ENCODE assay signal across 18 mouse cellular contexts in genomic region chr3:152579984-152580591, GRCm38 (mm10).
DNase-seq lines count a peak whose midpoint lies in the region; ATAC-seq and TF ChIP-seq lines count a peak whose summit lies in the region.
"Had no signal": no experiment of that assay in that cellular context is flagged by ENCODE, and none has a peak within 500 bp of the region (broad histone marks: within the 10 kb centered on the region; RNA-seq: fewer than 3 reads in every experiment).

No protein-coding gene starts in this region.

- no peaks in the 10 kb centered on the region for H3K27me3 ChIP-seq in lung, embryonic 15.5 days
- H3K27me3 ChIP-seq in CH12.LX (replicated peaks) = no peaks in the 10 kb centered on the region
- H3K27me3 ChIP-seq: embryonic facial prominence, embryonic 12.5 days; forebrain, embryonic 15.5 days; hindbrain, embryonic 13.5 days had no signal

- TF ChIP-seq POLR2A in lung, adult 2 months (IDR thresholded peaks at IDR 0.05; ENCODE audit: borderline replicate concordance, extremely low read depth, low read depth, low read length) = no peak
- no peak for TF ChIP-seq POLR2A in CH12.LX (IDR thresholded peaks at IDR 0.05; ENCODE audit: low read depth, low read length)
- TF ChIP-seq POLR2A in cortical plate, adult 2 months (IDR thresholded peaks at IDR 0.05; ENCODE audit: extremely low read depth, insufficient read depth, low read length) = no peak

- no peak for TF ChIP-seq CTCF in lung, adult 2 months (IDR thresholded peaks at IDR 0.05; ENCODE audit: insufficient read depth, low read length)
- no peak for TF ChIP-seq CTCF in CH12.LX (conservative IDR thresholded peaks at IDR 0.05 in 1 of 2, IDR thresholded peaks at IDR 0.05 in 1 of 2; ENCODE audit: low read depth in 2 of 2, low read length in 2 of 2)
- no peak for TF ChIP-seq CTCF in cortical plate, adult 2 months (IDR thresholded peaks at IDR 0.05; ENCODE audit: extremely low read depth, insufficient read depth, low read length)

- no peak for TF ChIP-seq RAD21 in CH12.LX (IDR thresholded peaks at IDR 0.05; ENCODE audit: low read depth, low read length)

- TF ChIP-seq EP300 in CH12.LX (IDR thresholded peaks at IDR 0.05; ENCODE audit: low read length) = peak; percentile 74

- DNase-seq in heart, adult 11 months = peak; percentile 61
- no peak for DNase-seq in heart, adult 8-10 months (ENCODE audit: low spot score)
- DNase-seq in lung, adult 2 months = no peak
- peak; percentile 57 for DNase-seq in CH12.LX (ENCODE audit: extremely low read depth)
- DNase-seq: adrenal gland, adult 8-10 months; adrenal gland, postnatal 36 days; cerebellum, adult 11 months; cerebellum, adult 8-10 months; cerebellum, postnatal 14 days; gastrocnemius, postnatal 14 days; heart, postnatal 10 days had no signal

- 46% methylated on average over 10 of the region's 10 CpGs for WGBS in lung, embryonic 15.5 days
- 60% methylated on average over 10 of the region's 10 CpGs for WGBS in lung, adult 2 months

- no peak overlapping the region for H3K9ac ChIP-seq in lung, embryonic 15.5 days
- no peak overlapping the region for H3K9ac ChIP-seq in CH12.LX (ENCODE audit: insufficient read depth, low read depth)
- H3K9ac ChIP-seq: embryonic facial prominence, embryonic 12.5 days; forebrain, embryonic 15.5 days; hindbrain, embryonic 13.5 days had no signal

- H3K36me3 ChIP-seq in lung, embryonic 15.5 days = no peaks in the 10 kb centered on the region
- no peaks in the 10 kb centered on the region for H3K36me3 ChIP-seq in CH12.LX (replicated peaks in 1 of 2; ENCODE audit: control insufficient read depth in 1 of 2, insufficient read depth in 1 of 2, low read length in 1 of 2)
- H3K36me3 ChIP-seq: embryonic facial prominence, embryonic 12.5 days; forebrain, embryonic 15.5 days; hindbrain, embryonic 13.5 days had no signal

- no peaks in the 10 kb centered on the region for H3K4me1 ChIP-seq in lung, embryonic 15.5 days
- H3K4me1 ChIP-seq in lung, adult 2 months (ENCODE audit: control insufficient read depth, insufficient read depth, low read length) = no peaks in the 10 kb centered on the region
- H3K4me1 ChIP-seq in CH12.LX (ENCODE audit: control insufficient read depth in 1 of 2, insufficient read depth in 2 of 2) = peaks cover 4 to 10% of the 10 kb centered on the region in 2 experiments
- H3K4me1 ChIP-seq in cortical plate, adult 2 months (ENCODE audit: control insufficient read depth, insufficient read depth, low read length) = peaks cover 8% of the 10 kb centered on the region
- H3K4me1 ChIP-seq: embryonic facial prominence, embryonic 12.5 days had no signal

- in situ Hi-C loops in CH12.LX (cut with MboI; ENCODE audit: low pct_ligation_motif_present, low pct_unique_long_range_greater_than_20kb, low sequenced_read_pairs) = no loop called here

- H3K4me2 ChIP-seq in lung, embryonic 15.5 days = no peak overlapping the region
- peak overlapping the region; percentile 41; the same call in 1 of the 2 replicates for H3K4me2 ChIP-seq in CH12.LX (ENCODE audit: insufficient read depth, low read depth, poor library complexity, severe bottlenecking)
- H3K4me2 ChIP-seq: embryonic facial prominence, embryonic 12.5 days; forebrain, embryonic 15.5 days; hindbrain, embryonic 13.5 days had no signal

- no peaks in the 10 kb centered on the region for H3K9me3 ChIP-seq in lung, embryonic 15.5 days
- H3K9me3 ChIP-seq in CH12.LX (replicated peaks; ENCODE audit: low read length) = no peaks in the 10 kb centered on the region
- H3K9me3 ChIP-seq: embryonic facial prominence, embryonic 12.5 days; forebrain, embryonic 15.5 days; hindbrain, embryonic 13.5 days had no signal

- dilution Hi-C loops in CH12.LX (cut with MboI; ENCODE audit: extremely low pct_ligation_motif_present, extremely low pct_unique_long_range_greater_than_20kb, low sequenced_read_pairs) = no loop called here

- no peak overlapping the region for H3K4me3 ChIP-seq in lung, embryonic 15.5 days
- H3K4me3 ChIP-seq in lung, adult 2 months (replicated peaks; ENCODE audit: extremely low read depth, low read depth, low read length) = no peak overlapping the region
- H3K4me3 ChIP-seq in CH12.LX (replicated peaks in 1 of 3; ENCODE audit: low read depth in 2 of 3, low read length in 2 of 3, poor library complexity in 1 of 3) = no peak overlapping the region
- H3K4me3 ChIP-seq in cortical plate, adult 2 months (ENCODE audit: insufficient read depth, low read length) = no peak overlapping the region
- H3K4me3 ChIP-seq: embryonic facial prominence, embryonic 12.5 days; forebrain, embryonic 15.5 days; hindbrain, embryonic 13.5 days had no signal

- ATAC-seq in lung, embryonic 15.5 days (ENCODE audit: borderline replicate concordance, extremely low read depth, low FRiP score, low TSS enrichment) = peak; percentile 57; the same call in 1 of the 2 replicates
- no peak for ATAC-seq in activated CD4-positive, CD25-positive, alpha-beta regulatory T cell, adult 4 months
- ATAC-seq: forebrain, embryonic 15.5 days; hindbrain, postnatal 0 days had no signal

- H3K27ac ChIP-seq in lung, embryonic 15.5 days = no peak overlapping the region
- H3K27ac ChIP-seq in CH12.LX (ENCODE audit: insufficient read depth, low read depth) = no peak overlapping the region
- 0 out of 2 replicates have a peak overlapping the region, but pooled peaks have one; percentile 21 for H3K27ac ChIP-seq in cortical plate, adult 2 months (ENCODE audit: insufficient read depth, low read length)
- H3K27ac ChIP-seq: embryonic facial prominence, embryonic 12.5 days; forebrain, embryonic 15.5 days; hindbrain, embryonic 13.5 days; hindbrain, postnatal 0 days had no signal

- no peaks in the 10 kb centered on the region for H3K79me2 ChIP-seq in CH12.LX (replicated peaks; ENCODE audit: control insufficient read depth, extremely low read depth, insufficient read depth, poor library complexity, severe bottlenecking)

TF ChIP-seq in CH12.LX, 34 proteins besides CTCF, POLR2A, EP300 and RAD21:
- TF ChIP-seq ZC3H11A (IDR thresholded peaks at IDR 0.05; ENCODE audit: low read depth, low read length) (no peak), ZKSCAN1 (IDR thresholded peaks at IDR 0.05; ENCODE audit: borderline replicate concordance, low read depth, low read length) (no peak), TBP (conservative IDR thresholded peaks at IDR 0.05; ENCODE audit: low read depth, low read length) (no peak), GABPA (IDR thresholded peaks at IDR 0.05; ENCODE audit: insufficient replicate concordance, low read depth, low read length) (no peak), BHLHE40 (IDR thresholded peaks at IDR 0.05; ENCODE audit: low read depth, low read length) (peak; percentile 76), RCOR1 (conservative IDR thresholded peaks at IDR 0.05; ENCODE audit: low read depth, low read length) (no peak), MYC (IDR thresholded peaks at IDR 0.05; ENCODE audit: low read depth, low read length) (peak; percentile 79), ETS1 (conservative IDR thresholded peaks at IDR 0.05; ENCODE audit: low read depth, low read length) (peak; percentile 41), PAX5 (IDR thresholded peaks at IDR 0.05; ENCODE audit: low read length) (no peak), E2F4 (IDR thresholded peaks at IDR 0.05; ENCODE audit: insufficient replicate concordance, low read depth, low read length) (no peak), SIN3A (IDR thresholded peaks at IDR 0.05; ENCODE audit: low read length) (no peak), MAX (IDR thresholded peaks at IDR 0.05; ENCODE audit: low read length) (peak; percentile 42; the same call in 1 of the 2 replicates), USF2 (conservative IDR thresholded peaks at IDR 0.05; ENCODE audit: low read depth, low read length) (no peak), IRF4 (IDR thresholded peaks at IDR 0.05; ENCODE audit: low read depth, low read length) (peak; percentile 68), MEF2A (IDR thresholded peaks at IDR 0.05; ENCODE audit: borderline replicate concordance, low read depth, low read length) (peak; percentile 63), POLR2AphosphoS2 (IDR thresholded peaks at IDR 0.05; ENCODE audit: low read depth, low read length) (no peak), NELFE (IDR thresholded peaks at IDR 0.05; ENCODE audit: low read depth, low read length) (no peak), SMC3 (IDR thresholded peaks at IDR 0.05; ENCODE audit: low read depth, low read length) (no peak), MAFK (IDR thresholded peaks at IDR 0.05; ENCODE audit: insufficient replicate concordance, low read length) (peak; percentile 74), MXI1 (IDR thresholded peaks at IDR 0.05; ENCODE audit: low read depth, low read length) (0 out of 2 replicates have a peak, but pooled peaks have one; percentile 34), TCF12 (IDR thresholded peaks at IDR 0.05; ENCODE audit: low read depth, low read length) (peak; percentile 38; the same call in 1 of the 2 replicates), JUN (IDR thresholded peaks at IDR 0.05; ENCODE audit: insufficient read depth, low read depth, low read length) (no peak; the same call in 1 of the 2 replicates)

Comparison
In these comparisons a context has a peak if more than half of its experiments do, and no peak if none do; other contexts are left out.
1. DNase-seq: peak in heart, adult 11 months (single experiment) and CH12.LX (single experiment); none in heart, adult 8-10 months (single experiment) and lung, adult 2 months (single experiment).